Mouse (Mus musculus): ENCODE results near the gene Gnb1l. TPM values are rescaled to one million over a fixed set of nuclear protein-coding genes. Genes with fewer than 3 reads are reported as not detected.
A peak's percentile ranks its signal among the peaks of the same experiment; 100 is the strongest.

Gnb1l gene
- total and polyA plus RNA-seq, 2 experiments from 2014 or later: 2.2 to 8.5 TPM

DNA sequence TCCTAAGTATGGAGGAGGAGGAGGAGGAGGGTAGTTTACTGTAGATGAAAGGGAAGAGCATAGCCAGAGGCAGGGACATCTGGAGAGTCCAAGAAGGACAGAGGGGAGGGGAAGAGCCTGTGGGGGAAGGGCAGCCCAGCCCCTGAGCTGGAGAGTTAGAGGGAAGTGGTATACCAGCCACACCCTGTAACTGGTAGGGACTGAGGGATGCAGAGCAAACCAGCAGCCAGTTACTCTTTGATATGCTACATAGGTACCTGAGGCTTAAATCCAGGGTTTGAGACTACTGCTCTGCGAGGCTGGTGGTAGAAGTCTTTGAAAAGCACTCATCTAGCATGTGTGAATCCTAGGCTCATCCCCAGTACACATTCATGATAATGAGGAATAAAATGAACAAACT, 7.6 kb upstream of the Gnb1l start:
- WGBS: 50% methylated on average over 1 of the region's 1 CpGs
- ATAC-seq (ENCODE audit: insufficient read depth, low read depth) (no peak), DNase-seq (ENCODE audit: low spot score) (no peak)
- TF ChIP-seq CTCF (IDR thresholded peaks at IDR 0.05; ENCODE audit: low read depth) (no peak), EP300 (IDR thresholded peaks at IDR 0.05; ENCODE audit: low read depth) (no peak)
- H3K36me3 ChIP-seq (replicated peaks; ENCODE audit: control insufficient read depth, insufficient read depth, low read length): no peaks in the 10 kb centered on the region
- no peak overlapping the region for H3K27ac ChIP-seq (ENCODE audit: low read depth)
- no peaks in the 10 kb centered on the region for H3K9me3 ChIP-seq (replicated peaks; ENCODE audit: control insufficient read depth, low read length)
- no peaks in the 10 kb centered on the region for H3K27me3 ChIP-seq (ENCODE audit: control insufficient read depth, insufficient read depth, low read length)
- H3K4me2 ChIP-seq (ENCODE audit: low read depth, low read length): no peak overlapping the region
- no peaks in the 10 kb centered on the region for H3K4me1 ChIP-seq (ENCODE audit: control insufficient read depth, insufficient read depth)
- no peak overlapping the region for H3K9ac ChIP-seq (replicated peaks; ENCODE audit: low read depth, low read length)
- H3K4me3 ChIP-seq (ENCODE audit: low read depth, low read length): no peak overlapping the region

DNA sequence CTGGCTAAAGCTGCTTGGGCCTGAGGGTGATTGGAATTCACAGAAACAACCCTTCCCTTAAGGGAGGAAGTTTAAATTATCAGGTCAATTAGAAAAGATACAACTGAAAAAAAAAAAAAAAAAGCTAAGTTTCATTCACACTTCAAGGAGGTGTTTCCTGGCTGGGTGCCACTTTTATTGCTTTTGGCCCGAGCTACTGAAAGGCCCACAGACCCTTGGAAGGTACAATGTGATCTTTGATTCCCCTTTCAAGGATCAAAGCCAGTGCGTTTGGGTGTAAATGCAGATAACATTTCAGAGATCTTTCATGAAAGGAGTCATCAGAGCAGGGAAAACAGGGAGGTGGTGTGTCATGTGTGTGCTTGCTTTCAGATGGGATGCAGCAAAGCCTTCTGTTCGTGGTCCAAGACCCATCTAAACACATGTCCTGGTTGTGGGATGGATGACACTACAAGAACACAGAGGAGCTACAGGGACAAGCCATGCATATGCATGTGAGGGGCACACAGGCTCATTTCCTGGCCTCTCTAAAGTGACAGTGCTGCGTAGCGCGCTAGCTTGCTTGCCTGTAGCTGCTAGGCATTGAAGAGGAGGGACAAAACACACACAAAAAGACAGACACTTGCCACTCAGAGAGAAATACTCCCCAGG, 523 bp upstream of the Gnb1l start:
- DNase-seq (ENCODE audit: low spot score) (no peak), ATAC-seq (ENCODE audit: insufficient read depth, low read depth) (peak; percentile 40)
- Histone ChIP-seq H3K27me3 (ENCODE audit: control insufficient read depth, insufficient read depth, low read length) (no peaks in the 10 kb centered on the region), H3K4me2 (ENCODE audit: low read depth, low read length) (peak overlapping the region; percentile 96), H3K4me3 (ENCODE audit: low read depth, low read length) (peak overlapping the region; percentile 73), H3K36me3 (replicated peaks; ENCODE audit: control insufficient read depth, insufficient read depth, low read length) (peaks cover 9% of the 10 kb centered on the region), H3K4me1 (ENCODE audit: control insufficient read depth, insufficient read depth) (peaks cover 8% of the 10 kb centered on the region), H3K9ac (replicated peaks; ENCODE audit: low read depth, low read length) (peak overlapping the region; percentile 79), H3K27ac (ENCODE audit: low read depth) (peak overlapping the region; percentile 75), H3K9me3 (replicated peaks; ENCODE audit: control insufficient read depth, low read length) (no peaks in the 10 kb centered on the region)
- 8% methylated on average over 6 of the region's 6 CpGs for WGBS
- TF ChIP-seq EP300 (IDR thresholded peaks at IDR 0.05; ENCODE audit: low read depth): no peak
- no peak for TF ChIP-seq CTCF (IDR thresholded peaks at IDR 0.05; ENCODE audit: low read depth)

DNA sequence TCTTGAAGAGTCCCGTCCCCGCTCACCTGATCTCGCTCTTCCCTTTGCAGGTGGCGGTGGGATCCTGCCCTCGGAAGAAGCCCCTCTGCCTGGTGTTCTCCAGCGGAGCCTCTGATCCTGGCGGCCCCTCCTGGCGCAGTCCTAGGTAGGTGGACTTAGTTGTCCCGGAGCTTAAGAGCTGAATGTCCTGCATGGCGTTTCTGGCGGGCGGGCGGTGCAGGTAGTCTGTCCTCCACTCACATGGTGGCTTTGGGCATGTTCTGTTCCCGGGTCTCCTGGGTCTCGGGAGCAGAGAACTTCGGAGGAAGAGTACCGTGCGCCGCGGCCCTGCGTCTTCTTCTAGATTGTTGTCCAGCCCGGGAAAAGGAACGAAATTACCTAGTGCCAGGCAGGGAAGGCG, 483 bp downstream of the Gnb1l start:
- no peaks in the 10 kb centered on the region for H3K27me3 ChIP-seq (ENCODE audit: control insufficient read depth, insufficient read depth, low read length)
- DNase-seq (ENCODE audit: low spot score) (no peak), ATAC-seq (ENCODE audit: insufficient read depth, low read depth) (peak; percentile 22; the same call in 1 of the 2 replicates)
- WGBS: under 1% methylated on average over 21 of the region's 24 CpGs
- peak overlapping the region; percentile 96 for H3K4me2 ChIP-seq (ENCODE audit: low read depth, low read length)
- no peak overlapping the region for H3K27ac ChIP-seq (ENCODE audit: low read depth)
- H3K4me1 ChIP-seq (ENCODE audit: control insufficient read depth, insufficient read depth): peaks cover 8% of the 10 kb centered on the region
- H3K9ac ChIP-seq (replicated peaks; ENCODE audit: low read depth, low read length): peak overlapping the region; percentile 79
- H3K9me3 ChIP-seq (replicated peaks; ENCODE audit: control insufficient read depth, low read length): no peaks in the 10 kb centered on the region
- TF ChIP-seq EP300 (IDR thresholded peaks at IDR 0.05; ENCODE audit: low read depth) (no peak), CTCF (IDR thresholded peaks at IDR 0.05; ENCODE audit: low read depth) (no peak)
- peak overlapping the region; percentile 73 for H3K4me3 ChIP-seq (ENCODE audit: low read depth, low read length)
- peaks cover 9% of the 10 kb centered on the region for H3K36me3 ChIP-seq (replicated peaks; ENCODE audit: control insufficient read depth, insufficient read depth, low read length)

DNA sequence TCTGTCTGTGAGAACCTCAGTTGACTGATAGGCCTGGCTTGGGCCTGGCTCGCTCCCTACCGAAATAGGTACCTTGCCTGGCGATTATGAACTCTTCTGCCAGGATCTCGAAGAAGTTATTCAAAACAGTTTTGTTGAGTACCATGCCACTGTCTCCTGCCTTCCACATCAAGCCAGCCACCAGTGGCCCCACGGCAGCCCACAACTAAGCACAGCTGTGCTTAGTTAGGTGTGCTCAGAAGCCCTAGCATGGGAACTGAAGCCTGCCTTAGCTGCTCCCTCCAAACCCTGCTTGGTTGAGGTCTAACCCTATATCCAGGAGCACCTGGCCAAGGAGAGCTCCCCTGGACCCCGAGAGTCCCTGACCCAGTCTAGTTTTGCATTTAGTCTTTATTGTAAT, 3.0 kb downstream of the Gnb1l start:
- peaks cover 8% of the 10 kb centered on the region for H3K4me1 ChIP-seq (ENCODE audit: control insufficient read depth, insufficient read depth)
- TF ChIP-seq EP300 (IDR thresholded peaks at IDR 0.05; ENCODE audit: low read depth): no peak
- no peak for TF ChIP-seq CTCF (IDR thresholded peaks at IDR 0.05; ENCODE audit: low read depth)
- peaks cover 9% of the 10 kb centered on the region for H3K36me3 ChIP-seq (replicated peaks; ENCODE audit: control insufficient read depth, insufficient read depth, low read length)
- no peaks in the 10 kb centered on the region for H3K27me3 ChIP-seq (ENCODE audit: control insufficient read depth, insufficient read depth, low read length)
- 84% methylated on average over 6 of the region's 6 CpGs for WGBS
- H3K9me3 ChIP-seq (replicated peaks; ENCODE audit: control insufficient read depth, low read length): no peaks in the 10 kb centered on the region
- DNase-seq (ENCODE audit: low spot score) (no peak), ATAC-seq (ENCODE audit: insufficient read depth, low read depth) (no peak)
- H3K4me3 ChIP-seq (ENCODE audit: low read depth, low read length): no peak overlapping the region
- H3K27ac ChIP-seq (ENCODE audit: low read depth): no peak overlapping the region
- H3K9ac ChIP-seq (replicated peaks; ENCODE audit: low read depth, low read length): no peak overlapping the region
- H3K4me2 ChIP-seq (ENCODE audit: low read depth, low read length): no peak overlapping the region

DNA sequence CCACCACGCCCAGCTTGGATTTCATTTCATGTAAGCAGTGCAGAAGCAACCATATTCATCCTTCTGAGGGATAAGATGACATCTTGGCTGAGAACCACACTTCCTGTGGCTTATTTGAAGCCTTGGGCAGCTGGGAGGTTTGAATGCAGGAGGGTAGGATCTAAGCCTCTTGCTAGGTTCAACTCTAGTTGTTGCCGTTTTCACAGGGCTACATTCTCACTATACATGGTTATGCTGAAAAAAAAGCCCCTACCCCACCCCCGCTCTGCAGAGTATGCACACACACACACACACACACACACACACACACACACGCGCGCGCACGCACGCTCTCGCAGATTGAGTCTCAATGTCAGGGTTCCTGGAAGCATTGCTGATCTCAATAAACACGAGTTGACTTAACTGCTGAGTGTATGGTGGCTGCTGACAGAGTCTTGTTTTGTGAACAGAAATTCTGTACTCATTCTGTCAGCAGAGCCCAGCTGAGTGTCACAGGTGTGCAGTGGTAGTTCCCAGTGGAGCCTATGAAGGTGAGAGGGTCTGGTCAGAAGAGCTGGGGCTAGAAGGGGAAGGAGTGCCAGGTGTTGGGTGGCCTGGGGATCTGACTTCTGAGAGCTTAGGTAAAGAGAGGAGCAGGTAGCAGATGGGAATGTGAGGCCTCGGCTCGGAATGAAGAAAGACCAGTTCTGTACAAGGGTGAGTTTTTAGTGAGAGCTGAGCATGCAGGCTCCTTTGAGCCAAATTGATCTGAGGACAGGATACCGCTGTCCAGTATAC, 5.2 kb downstream of the Gnb1l start:
- ATAC-seq (ENCODE audit: insufficient read depth, low read depth): no peak
- 89% methylated on average over 14 of the region's 14 CpGs for WGBS
- peaks cover 9% of the 10 kb centered on the region for H3K36me3 ChIP-seq (replicated peaks; ENCODE audit: control insufficient read depth, insufficient read depth, low read length)
- H3K4me3 ChIP-seq (ENCODE audit: low read depth, low read length): no peak overlapping the region
- no peak overlapping the region for H3K4me2 ChIP-seq (ENCODE audit: low read depth, low read length)
- no peak for TF ChIP-seq CTCF (IDR thresholded peaks at IDR 0.05; ENCODE audit: low read depth)
- TF ChIP-seq EP300 (IDR thresholded peaks at IDR 0.05; ENCODE audit: low read depth): no peak
- peak overlapping the region; percentile 28; the same call in 1 of the 2 replicates for H3K27ac ChIP-seq (ENCODE audit: low read depth)
- peaks cover 8% of the 10 kb centered on the region for H3K4me1 ChIP-seq (ENCODE audit: control insufficient read depth, insufficient read depth)
- H3K27me3 ChIP-seq (ENCODE audit: control insufficient read depth, insufficient read depth, low read length): no peaks in the 10 kb centered on the region
- no peak overlapping the region for H3K9ac ChIP-seq (replicated peaks; ENCODE audit: low read depth, low read length)
- no peak for DNase-seq (ENCODE audit: low spot score)
- no peaks in the 10 kb centered on the region for H3K9me3 ChIP-seq (replicated peaks; ENCODE audit: control insufficient read depth, low read length)

Measured in heart, postnatal 0 days (tissue).